Mouse (Mus musculus) forebrain, embryonic 11.5 days (tissue): ENCODE results near the gene Coro1a. TPM values are rescaled to one million over a fixed set of nuclear protein-coding genes. Genes with fewer than 3 reads are reported as not detected.

ENCODE experiments used
- polyA plus RNA-seq: library from polyadenylated mRNA; unstranded; fragments of >200 nt; fragmentation: Nextera tagmentation; extraction: Ambion mirVana; gene quantifications from 2 replicates; pipeline ENCODE4 v1.2.1, GENCODE M21; 2014

The Coro1a gene
- polyA plus RNA-seq, 1 experiment from 2014 or later, result 39.0 TPM

Other genes starting within 250 kb of the Coro1a start
- not detected in 2 replicates for gene Atp2a1, start 244.7 kb downstream of the Coro1a start, polyA plus RNA-seq
- gene Sh2b1, start 232.4 kb downstream of the Coro1a start, polyA plus RNA-seq, result 53.5 and 55.6 TPM in 2 replicates
- gene Tufm, start 220.4 kb downstream of the Coro1a start, polyA plus RNA-seq, result 138 and 160 TPM in 2 replicates
- 81.4 and 81.8 TPM in 2 replicates for gene Atxn2l, start 204.3 kb downstream of the Coro1a start, polyA plus RNA-seq
- 175 and 184 TPM in 2 replicates for gene Eif3c, start 141.4 kb downstream of the Coro1a start, polyA plus RNA-seq
- 0.69 and 0.77 TPM in 2 replicates for gene Apobr, start 122.8 kb downstream of the Coro1a start, polyA plus RNA-seq
- gene Cln3, start 122.0 kb downstream of the Coro1a start, polyA plus RNA-seq, result 22.8 and 23.0 TPM in 2 replicates
- gene Il27, start 112.8 kb downstream of the Coro1a start, polyA plus RNA-seq, result not detected in 2 replicates
- 1.6 and 3.2 TPM in 2 replicates for gene Nupr1, start 76.9 kb downstream of the Coro1a start, polyA plus RNA-seq
- 53.6 and 72.3 TPM in 2 replicates for gene Sgf29, start 58.5 kb downstream of the Coro1a start, polyA plus RNA-seq
- 0.21 and 0.52 TPM in 2 replicates for gene Sult1a1, start 31.4 kb downstream of the Coro1a start, polyA plus RNA-seq
- 162 and 167 TPM in 2 replicates for gene Bola2, start 12.4 kb downstream of the Coro1a start, polyA plus RNA-seq
- 11.2 and 13.1 TPM in 2 replicates for gene Slx1b, start 12.0 kb downstream of the Coro1a start, polyA plus RNA-seq
- 40.1 and 50.6 TPM in 2 replicates for gene Mapk3, start 51.8 kb upstream of the Coro1a start, polyA plus RNA-seq
- gene Gdpd3, start 58.5 kb upstream of the Coro1a start, polyA plus RNA-seq, result 1.5 and 1.9 TPM in 2 replicates
- gene Ypel3, start 69.2 kb upstream of the Coro1a start, polyA plus RNA-seq, result 63.9 and 80.5 TPM in 2 replicates
- gene Tbx6, start 73.7 kb upstream of the Coro1a start, polyA plus RNA-seq, result 0.28 and 0.61 TPM in 2 replicates
- 348 and 392 TPM in 2 replicates for gene Ppp4c, start 84.7 kb upstream of the Coro1a start, polyA plus RNA-seq
- gene Fam57b, start 89.9 kb upstream of the Coro1a start, polyA plus RNA-seq, result 10.2 and 10.6 TPM in 2 replicates
- gene 4930451I11Rik, start 123.9 kb upstream of the Coro1a start, polyA plus RNA-seq, result not detected in 2 replicates
- 9.3 and 11.2 TPM in 2 replicates for gene Doc2a, start 139.6 kb upstream of the Coro1a start, polyA plus RNA-seq
- gene Hirip3, start 154.2 kb upstream of the Coro1a start, polyA plus RNA-seq, result 29.9 and 38.8 TPM in 2 replicates
- 117 and 118 TPM in 2 replicates for gene Ino80e, start 154.6 kb upstream of the Coro1a start, polyA plus RNA-seq
- gene Taok2, start 176.9 kb upstream of the Coro1a start, polyA plus RNA-seq, result 43.4 and 44.8 TPM in 2 replicates
- 21.3 and 24.4 TPM in 2 replicates for gene Tmem219, start 215.1 kb upstream of the Coro1a start, polyA plus RNA-seq
- gene Kctd13, start 221.1 kb upstream of the Coro1a start, polyA plus RNA-seq, result 26.5 and 28.8 TPM in 2 replicates
- 0.25 and 0.40 TPM in 2 replicates for gene Asphd1, start 241.8 kb upstream of the Coro1a start, polyA plus RNA-seq
- gene Sez6l2, start 242.8 kb upstream of the Coro1a start, polyA plus RNA-seq, result 6.3 and 6.7 TPM in 2 replicates